Mouse (Mus musculus) CD4-positive, CD25-positive, alpha-beta regulatory T cell, adult 4 months (primary cell): Measurements from ENCODE around the gene Gm28374. TPM values are rescaled to one million over a fixed set of nuclear protein-coding genes. Genes with fewer than 3 reads are reported as not detected.
"Not testable (repeated sequence)": the region's sequence is repeated elsewhere in the genome, so short reads cannot be mapped to it uniquely, and the experiment has no call there.

Experiments
- ATAC-seq: one replicate; pipeline ENCODE4 v1.8.0; 2017
- polyA plus RNA-seq, 2 experiments: library from polyadenylated mRNA; unstranded; fragments of 100-300 nt; shearing (Covaris generic); gene quantifications; one replicate each; pipeline ENCODE4 v1.2.1; 2017

Gene Gm28374
- not detected for polyA plus RNA-seq

GRCm38 (mm10) chr19:6082156-6082555, at the start of gene Gm28374:
Gm28374 (minus strand) TSS chr19:6082256.
- ATAC-seq: no peak

GRCm38 (mm10) chr19:6130414-6131128, 48.5 kb upstream of the Gm28374 start:
- not testable (repeated sequence) for ATAC-seq

DNA sequence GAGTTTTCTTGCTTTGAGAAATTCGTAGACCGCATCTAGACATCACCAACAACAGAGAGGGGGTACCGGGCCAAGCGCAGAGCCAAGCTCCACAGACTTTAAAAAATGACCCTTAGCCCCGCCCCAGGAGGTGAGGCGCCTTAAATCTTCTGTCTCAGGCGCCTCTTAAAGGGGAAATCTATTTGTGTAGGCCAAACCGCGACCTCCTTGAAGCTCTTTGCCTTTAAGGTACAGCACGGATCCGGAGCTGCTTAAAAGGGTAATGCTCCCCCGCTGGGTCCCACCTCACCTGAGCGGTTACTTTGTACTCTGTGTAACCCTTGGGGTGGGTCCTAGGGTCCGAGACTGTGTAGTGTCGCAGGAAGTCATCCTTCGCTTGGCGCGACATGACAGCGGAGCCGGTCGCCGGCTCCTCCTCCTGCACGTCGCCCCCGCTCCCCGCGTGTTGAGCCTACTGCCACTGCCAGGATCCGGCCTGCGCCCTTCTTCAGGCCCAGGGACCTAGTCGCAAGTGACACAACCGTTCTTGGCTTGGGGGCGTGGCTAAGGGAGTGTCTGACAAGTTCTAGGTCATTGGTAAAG, 45.8 kb upstream of the Gm28374 start, which contains the start of gene Snx15:
Snx15 (minus strand) TSS at position 545 of the 582 bp plus-strand sequence.
- ATAC-seq: peak; percentile 94

DNA sequence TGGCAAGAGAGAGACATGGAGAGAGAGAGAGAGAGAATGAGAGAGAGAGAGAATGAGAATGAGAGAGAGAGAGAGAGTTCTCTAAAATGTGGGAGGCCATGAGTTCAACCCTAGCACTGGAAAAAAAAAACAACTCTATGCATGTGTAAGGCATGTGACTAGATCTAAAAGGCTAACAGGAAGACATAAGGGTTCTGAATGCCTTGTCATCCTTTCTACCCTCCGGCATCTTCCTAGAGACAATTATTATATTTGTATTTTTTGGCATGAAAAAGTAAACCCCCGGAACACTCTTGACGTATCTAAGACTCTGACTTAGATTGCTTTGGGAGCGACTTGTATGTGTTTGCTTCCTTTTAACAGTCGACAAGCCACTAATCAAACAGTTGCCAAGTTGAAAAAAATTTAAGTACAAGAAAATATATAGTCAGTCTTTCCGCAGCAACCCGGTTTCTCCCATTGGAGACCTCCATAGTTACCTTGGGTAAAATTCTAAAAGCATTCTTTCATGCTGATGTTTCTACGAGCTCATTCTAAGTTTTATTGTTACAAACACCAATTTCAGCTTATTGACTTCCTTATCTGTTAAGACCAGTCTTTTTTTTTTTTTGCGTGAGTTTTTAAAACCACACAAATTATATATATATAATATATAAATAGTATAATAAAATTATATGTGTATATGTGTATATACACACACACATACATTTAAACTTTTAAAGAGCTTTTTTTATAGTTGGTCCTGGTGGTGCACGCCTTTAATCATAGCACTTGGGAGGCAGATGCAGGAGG, 44.9 kb upstream of the Gm28374 start:
- no peak for ATAC-seq

DNA sequence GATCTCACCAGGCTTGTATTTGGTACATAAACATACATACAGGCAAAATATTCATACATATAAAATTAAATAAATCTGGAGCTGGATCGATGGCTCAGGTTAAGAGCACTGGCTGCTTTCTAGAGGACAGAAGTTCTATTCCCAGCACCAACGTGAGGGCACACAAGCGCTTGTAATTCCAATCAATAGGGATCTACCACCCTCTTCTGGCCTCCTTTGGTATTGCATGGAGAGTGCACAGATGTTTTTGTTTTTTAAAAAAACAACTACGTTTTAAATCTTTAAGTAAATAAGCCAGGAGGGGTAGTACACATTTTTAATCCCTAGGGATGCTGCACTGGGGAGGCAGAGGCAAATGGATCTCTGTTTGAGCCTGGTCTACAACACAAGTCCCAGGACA, 44.2 kb upstream of the Gm28374 start:
- no peak for ATAC-seq

DNA sequence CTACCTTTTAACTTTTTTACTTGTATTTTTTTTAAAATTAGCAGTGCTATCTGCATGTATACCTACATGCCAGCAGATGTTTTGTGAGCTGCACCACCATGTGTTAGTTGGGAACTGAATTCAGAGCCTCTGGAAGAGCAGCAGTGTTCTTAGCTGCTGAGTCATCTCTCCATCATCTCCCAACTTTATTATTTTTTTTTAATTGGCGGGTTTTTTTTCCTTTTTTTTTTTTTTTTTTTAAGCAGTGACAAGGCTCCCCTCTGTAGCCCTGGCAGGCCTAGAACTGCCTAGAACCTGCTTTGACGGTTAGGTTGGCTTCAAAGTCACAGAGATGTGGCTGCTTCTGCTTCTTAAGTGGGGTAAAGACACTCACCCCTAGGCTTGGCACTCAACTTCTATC, 42.8 kb upstream of the Gm28374 start:
- ATAC-seq: no peak

DNA sequence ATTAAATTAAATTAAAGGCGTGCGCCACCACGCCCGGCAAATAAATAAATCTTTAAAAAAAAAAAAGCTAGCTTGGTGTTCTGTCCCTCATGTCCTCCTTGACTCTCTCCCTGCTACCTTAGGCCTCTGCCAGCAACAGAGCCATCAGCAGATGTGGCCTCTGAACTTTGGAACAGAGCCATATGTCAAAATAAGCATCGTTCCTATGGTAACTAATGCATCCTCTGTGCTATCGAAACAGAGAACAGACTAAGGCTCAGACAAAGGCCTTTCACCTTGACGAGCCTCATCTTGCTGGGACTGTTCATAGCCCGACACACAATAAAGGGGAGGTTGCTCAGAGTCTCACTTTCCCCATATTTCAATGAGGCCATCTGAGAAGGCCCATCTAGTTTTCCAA, 41.3 kb upstream of the Gm28374 start:
- ATAC-seq: no peak

DNA sequence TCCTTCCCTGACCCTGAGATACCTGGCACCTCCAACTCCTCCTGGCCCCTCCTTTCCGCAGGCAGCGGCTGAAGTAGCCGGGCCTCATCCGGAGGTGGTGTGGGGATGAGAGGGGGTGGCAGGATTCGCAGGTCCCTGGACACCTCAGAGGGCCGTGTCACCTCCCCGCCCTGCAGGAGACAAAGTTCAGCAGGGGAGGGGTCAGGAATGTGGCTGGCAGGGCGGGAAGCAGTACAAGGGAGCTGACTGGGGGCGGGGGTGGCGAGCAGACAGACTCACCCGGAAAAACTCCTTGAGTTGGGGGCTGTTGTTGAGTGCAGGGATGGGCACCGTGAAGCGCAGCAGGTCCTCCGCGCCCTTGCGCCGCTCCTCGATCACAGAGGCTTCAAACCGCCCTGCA, 39.7 kb upstream of the Gm28374 start:
- no peak for ATAC-seq

DNA sequence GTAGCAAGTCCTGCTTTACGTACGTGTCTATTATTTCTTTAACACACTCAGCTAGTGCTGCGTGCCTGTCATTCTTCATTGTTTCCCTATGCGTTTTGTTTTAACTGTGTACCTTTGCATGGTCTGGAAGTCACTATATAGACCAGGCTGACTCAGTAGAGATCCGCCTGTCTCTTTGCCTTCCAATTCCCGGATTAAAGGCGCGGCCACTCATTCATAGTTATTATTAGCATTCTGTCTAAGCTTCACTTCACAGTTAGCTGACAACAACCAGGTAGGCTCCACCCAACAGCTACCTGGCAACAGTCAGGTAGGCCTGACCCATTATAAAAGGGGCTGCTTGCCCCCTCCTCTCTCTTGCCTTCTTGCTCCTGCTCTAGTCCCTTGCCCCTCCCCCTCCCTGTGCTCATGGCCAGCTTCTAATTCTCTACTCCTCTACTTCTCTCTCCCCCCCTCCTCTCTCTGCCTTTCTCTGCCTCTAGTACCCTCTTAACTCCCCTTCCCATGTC, 36.7 kb upstream of the Gm28374 start:
- peak; percentile 35 for ATAC-seq

GRCm38 (mm10) chr19:6117986-6118676, 36.1 kb upstream of the Gm28374 start, which contains the start of gene Sac3d1:
Sac3d1 (minus strand) TSS chr19:6118650.
- peak; percentile 98 for ATAC-seq

DNA sequence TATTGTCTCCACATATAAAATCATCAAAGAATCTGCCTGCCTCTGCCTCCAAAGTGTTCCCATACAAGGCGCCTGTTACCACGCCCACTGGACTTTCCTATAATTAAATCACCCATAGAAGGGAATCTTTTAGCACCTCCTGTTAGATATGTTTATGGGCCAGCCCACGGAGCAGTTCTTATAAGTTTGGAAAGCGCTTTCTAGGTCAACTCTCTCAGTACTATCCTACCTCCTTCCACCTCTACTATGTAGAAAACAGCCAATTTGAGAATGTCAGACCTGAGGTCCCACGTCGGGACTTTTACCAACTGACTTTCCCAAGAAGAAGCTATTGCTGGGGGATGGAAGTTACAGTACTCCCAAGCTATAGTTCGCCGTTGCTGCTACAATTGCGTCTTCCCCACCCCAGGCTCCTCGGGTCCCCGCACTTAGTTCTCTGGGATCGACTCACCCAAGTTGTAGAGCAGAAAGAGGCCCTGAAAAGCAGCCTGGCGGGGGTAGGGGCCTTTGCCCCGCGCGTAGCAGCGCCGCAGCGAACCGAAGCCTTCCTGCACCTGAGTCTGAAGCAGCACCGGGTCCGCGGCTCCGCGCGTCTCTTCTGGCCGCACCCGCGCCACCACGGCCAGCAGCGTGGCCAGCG, 35.4 kb upstream of the Gm28374 start:
- no peak for ATAC-seq

DNA sequence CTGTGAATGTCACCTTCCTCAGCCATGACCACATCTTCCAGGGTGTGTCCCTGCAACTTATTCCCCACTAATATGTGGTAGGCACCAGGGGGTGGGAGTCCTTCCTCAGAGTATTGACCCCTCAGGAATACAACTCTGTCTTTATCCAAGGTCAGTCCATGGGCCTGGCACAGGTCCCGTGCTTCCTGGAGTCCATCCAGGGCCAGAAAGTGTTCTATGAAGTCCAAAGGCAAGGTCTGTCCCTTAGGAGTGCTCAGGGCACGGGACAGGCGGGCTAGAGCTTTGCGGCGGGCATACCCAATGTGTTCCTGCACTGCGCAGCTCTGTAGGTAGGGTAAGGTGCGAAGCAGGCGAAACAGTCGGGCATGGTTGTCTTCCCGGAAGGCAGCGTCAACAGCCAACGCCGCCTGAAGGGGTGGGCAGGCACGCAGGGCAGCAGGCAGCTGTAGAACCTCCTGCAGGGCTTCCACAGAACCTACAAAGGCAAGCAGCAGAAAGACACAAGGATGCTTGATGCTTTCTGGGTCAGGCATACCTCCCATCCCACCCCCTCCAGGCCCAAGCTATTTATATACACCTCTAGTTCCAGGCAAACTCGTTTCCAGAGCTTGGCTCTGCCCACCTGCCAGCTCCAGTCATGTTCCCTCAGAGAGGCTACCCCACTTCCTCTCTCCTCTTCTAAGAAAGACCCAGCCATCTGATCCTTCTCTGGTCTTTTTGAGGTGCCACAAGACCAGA, 34.2 kb upstream of the Gm28374 start:
- no peak for ATAC-seq

DNA sequence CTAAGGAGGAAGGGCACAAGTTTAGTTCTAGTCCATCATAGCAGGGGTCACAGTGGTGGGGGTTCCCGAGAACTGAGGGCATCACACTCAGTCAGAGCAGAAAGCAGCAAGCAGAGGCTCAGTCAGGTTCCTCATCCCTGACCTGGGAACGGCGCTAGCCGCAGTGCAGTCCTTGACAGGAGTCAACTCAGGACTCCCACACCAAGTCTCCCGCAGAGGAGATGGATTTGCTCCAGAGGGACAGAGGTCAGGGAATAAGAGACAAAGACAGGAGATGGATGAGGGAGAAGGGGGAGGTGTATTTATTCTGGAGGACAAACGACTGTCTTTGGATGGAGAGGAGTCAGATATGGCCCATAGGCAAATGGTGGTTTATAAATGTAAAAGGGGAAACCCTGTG, 31.1 kb upstream of the Gm28374 start:
- ATAC-seq: no peak

- ATAC-seq: no peak
Observed at GRCm38 (mm10) chr19:6105586-6105985, 23.5 kb upstream of the Gm28374 start, which contains the start of gene Naaladl1. Naaladl1 (plus strand) TSS chr19:6105782.

GRCm38 (mm10) chr19:6104476-6104875, 22.4 kb upstream of the Gm28374 start:
- no peak for ATAC-seq

DNA sequence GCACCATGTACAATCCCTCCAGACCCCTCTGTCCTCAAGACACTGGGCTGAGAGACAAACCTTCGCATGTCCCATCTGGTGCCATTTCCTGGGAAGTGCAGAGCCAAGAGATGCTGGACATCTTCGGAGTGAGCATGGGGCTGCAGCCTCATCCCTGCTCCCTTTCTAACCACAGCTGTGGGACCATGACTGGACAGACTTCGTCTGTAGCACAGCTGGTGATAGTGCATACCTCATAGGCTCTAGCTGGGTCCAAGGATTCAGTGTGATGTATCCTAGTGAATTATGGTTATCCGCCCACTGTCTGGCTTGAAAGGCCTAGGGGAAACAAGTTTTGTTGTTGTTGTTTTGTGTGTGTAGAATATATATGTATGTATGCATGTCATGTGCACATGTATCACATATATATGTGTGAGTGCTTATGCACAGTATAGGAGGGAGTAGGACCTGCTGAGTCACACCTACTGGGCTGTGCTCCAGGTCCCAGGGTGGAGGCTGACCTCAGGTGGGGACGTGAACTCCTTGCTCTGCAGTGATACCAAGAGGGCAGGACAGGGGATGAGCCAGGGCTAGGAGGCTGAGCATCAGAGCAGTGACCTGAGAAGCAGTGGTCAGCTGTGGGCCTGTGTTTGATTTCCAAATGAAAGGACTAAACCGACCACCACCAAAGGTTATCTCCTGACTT, 20.3 kb upstream of the Gm28374 start:
- no peak for ATAC-seq

- no peak for ATAC-seq
Observed at GRCm38 (mm10) chr19:6101186-6101585, 19.1 kb upstream of the Gm28374 start.

DNA sequence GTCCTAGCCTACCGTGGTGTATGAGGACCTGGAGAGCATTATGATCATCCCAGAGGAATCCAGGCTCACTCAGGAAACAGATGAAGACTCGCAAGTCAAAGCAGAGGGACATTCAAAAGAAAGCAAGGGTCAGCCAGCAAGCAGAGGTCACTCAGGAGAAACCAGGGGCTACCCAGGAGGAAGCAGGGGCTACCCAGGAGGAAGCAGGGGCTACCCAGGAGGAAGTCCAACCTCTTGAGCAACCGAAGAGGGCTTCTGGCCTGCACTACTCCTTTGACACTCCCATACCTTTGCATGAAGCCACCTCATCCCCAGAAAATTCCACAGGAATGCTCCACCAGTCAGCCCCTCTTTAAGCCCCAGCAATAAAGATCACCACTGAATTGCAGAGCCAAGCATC, 15.8 kb upstream of the Gm28374 start:
- no peak for ATAC-seq

DNA sequence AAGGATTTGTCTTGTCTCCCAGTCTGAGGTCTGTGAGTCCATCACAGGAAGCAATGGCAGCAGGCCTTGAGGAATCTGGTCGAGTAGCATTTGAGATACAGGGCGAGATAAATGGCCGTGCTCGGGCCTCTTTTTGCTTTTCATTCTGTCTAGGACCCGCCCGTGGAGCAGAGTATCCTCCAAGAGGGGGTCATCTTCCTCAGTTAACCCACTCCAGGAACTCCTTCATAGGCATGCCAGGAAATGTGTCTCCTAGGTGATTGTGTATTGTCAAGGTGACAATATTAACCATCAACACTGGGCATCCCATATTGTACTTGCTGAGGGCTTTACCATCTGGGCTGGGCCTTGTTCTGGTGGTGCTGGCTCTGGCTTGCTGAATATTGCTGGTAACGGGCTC, 12.1 kb upstream of the Gm28374 start, which contains the start of gene AC131692.1:
AC131692.1 (plus strand) TSS at position 301 of the 400 bp plus-strand sequence.
- no peak for ATAC-seq

DNA sequence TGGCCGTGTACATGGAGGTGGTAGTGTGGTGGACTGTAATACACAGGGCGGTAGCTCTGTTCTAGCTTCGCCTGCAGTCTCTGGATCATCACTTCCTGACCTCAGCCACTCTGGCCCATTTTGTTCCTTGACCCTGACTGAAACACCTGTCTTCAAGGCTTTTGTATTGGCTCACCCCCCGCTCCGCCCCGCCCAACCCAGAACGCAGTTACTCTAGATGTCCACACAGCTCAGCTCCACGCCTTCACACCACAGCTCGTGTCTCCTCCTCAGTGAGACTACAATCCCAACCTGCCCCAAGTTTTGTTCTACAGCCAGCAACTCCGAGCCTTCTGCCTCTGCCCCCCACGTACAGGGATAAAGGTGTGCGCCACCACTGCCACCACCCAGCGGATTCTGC, 6.8 kb upstream of the Gm28374 start:
- no peak for ATAC-seq
